Mouse (Mus musculus) ES-Bruce4 (cell line): ENCODE measurements around the gene Enthd1.

Source experiments
- CTCF ChIP-seq: IDR thresholded peaks from one replicate; pipeline ENCODE4 v1.8.1; 2011; ENCODE audit warnings: low read depth, low read length
- EP300 ChIP-seq: IDR thresholded peaks from 2 replicates; pipeline ENCODE4 v1.6.1; 2011; ENCODE audit warnings: low read depth, low read length; ENCODE audit not compliant: insufficient read depth
- POLR2A ChIP-seq: IDR thresholded peaks from one replicate; pipeline ENCODE4 v1.8.1; 2011; ENCODE audit warnings: low read length; ENCODE audit not compliant: insufficient read depth

DNA sequence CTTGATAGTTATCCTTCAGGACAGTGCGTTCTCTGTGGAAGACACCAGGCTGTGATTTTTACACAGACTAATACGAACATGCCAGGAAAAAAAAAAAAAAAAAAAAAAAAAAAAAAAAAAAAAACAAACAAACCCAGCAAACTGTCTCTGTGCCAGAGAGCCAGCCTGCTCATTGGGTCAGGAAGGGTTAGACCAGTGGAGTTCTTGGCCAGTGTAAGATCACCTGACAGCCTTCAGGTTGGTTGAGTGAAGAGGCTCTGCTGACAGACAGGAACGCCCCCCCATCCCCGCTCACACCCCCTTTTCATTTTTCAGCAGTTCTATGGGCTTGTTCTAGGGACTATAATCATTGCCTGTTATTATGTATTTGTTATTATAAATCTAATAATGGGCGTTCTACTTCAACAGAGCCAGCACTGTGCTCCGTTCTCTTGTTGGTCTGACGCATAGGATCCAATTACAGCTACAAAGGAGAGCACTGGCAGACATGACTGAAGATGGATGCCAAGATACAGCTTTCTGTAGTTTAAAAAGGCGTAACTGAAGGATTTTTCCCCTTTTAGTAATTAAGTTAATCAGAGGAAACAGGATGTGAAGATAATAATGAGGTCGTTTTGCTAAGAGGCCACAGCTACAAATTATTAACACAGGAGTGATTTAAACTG, 81.8 kb downstream of the Enthd1 start:
- no peak for TF ChIP-seq CTCF
- TF ChIP-seq POLR2A: no peak
- TF ChIP-seq EP300: no peak
